Mouse (Mus musculus): ENCODE measurements around the gene Map1s. TPM values are rescaled to one million over a fixed set of nuclear protein-coding genes. Genes with fewer than 3 reads are reported as not detected.

The Map1s gene
- polyA plus RNA-seq, 1 experiment from 2014 or later = 43.3 TPM

DNA sequence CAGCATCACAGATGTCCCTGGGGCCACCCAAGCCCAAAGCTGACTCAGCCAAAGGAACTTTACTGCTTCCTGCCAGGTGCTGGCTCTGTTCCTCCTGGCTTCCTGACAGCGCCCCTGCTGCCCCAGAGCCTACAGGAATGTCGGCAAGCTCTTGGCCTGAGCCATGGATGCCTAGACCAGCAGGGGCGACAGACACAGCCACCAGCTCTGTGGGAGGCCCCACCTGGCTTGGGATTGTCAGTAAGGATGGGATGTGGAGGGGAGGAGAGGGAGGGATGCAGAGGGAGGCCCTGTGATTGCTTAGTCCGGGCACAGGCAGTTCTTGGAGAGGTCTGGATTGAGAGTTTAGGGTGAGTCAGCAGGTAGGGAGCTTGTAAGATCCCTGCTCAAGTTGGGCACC is 25.6 kb upstream of the Map1s start:
- WGBS = 3% methylated on average over 4 of the region's 4 CpGs

DNA sequence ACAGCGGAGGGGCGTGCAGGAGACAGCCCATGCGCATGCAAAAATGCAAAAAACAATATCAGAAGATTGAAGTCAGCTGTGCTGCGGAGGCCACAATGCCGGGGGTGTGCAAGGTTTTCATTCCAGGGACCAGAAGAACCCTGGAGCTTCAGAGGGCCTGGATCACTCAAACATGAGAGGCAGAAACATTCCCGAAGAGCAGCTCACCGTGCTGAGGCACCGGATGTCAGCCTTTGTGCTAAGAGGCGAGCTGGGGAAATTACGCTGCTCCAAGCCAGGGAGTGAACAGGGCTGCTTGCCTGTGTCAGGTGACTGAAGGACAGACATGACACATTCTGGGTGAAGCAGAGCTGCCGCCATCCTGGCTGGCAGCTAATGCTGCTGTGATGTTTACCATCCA is 25.2 kb upstream of the Map1s start:
- H3K9me3 ChIP-seq = no peaks in the 10 kb centered on the region
- no peak overlapping the region for H3K9ac ChIP-seq
- peaks cover 18% of the 10 kb centered on the region for H3K4me1 ChIP-seq
- H3K27ac ChIP-seq = peak overlapping the region; percentile 51
- no peaks in the 10 kb centered on the region for H3K27me3 ChIP-seq
- H3K36me3 ChIP-seq = no peaks in the 10 kb centered on the region
- H3K4me2 ChIP-seq = no peak overlapping the region
- WGBS = 19% methylated on average over 11 of the region's 11 CpGs
- no peak overlapping the region for H3K4me3 ChIP-seq
- ATAC-seq (ENCODE audit: insufficient number of reproducible peaks, low FRiP score, low TSS enrichment, low read depth) = no peak

More for the DNA sequence above, 25.6 kb upstream of the Map1s start:
- H3K4me2 ChIP-seq = no peak overlapping the region
- H3K27me3 ChIP-seq = no peaks in the 10 kb centered on the region
- peak overlapping the region; percentile 51; the same call in 1 of the 2 replicates for H3K27ac ChIP-seq
- no peaks in the 10 kb centered on the region for H3K9me3 ChIP-seq
- ATAC-seq (ENCODE audit: insufficient number of reproducible peaks, low FRiP score, low TSS enrichment, low read depth) = peak; percentile 5; the same call in 1 of the 2 replicates
- no peak overlapping the region for H3K4me3 ChIP-seq
- no peak overlapping the region for H3K9ac ChIP-seq
- peaks cover 18% of the 10 kb centered on the region for H3K4me1 ChIP-seq
- H3K36me3 ChIP-seq = no peaks in the 10 kb centered on the region

DNA sequence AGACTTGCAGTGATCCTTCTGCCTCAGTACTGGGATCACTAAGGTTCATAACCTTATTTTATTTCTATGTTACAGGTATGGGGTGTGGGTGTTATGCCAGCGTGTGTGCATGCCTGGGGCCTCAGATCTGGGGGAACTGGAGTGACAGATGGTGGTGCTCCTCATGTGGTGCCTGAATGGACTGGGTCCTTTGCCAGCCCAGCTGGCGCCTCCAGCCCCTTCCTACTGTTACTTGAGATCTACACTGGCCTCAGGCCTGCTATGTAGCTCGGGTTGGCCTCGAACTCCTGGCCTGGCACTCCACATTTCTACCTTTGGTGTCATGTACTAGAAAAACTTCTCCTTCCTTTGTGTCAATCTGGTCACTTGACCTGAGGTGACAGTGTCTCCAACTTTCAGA is 21.5 kb upstream of the Map1s start:
- Histone ChIP-seq H3K4me3 (no peak overlapping the region), H3K9me3 (no peaks in the 10 kb centered on the region), H3K4me1 (peaks cover 23% of the 10 kb centered on the region), H3K36me3 (no peaks in the 10 kb centered on the region), H3K9ac (no peak overlapping the region), H3K4me2 (no peak overlapping the region), H3K27me3 (0 out of 2 replicates have a peak, but pooled peaks cover 9% of the 10 kb centered on the region), H3K27ac (no peak overlapping the region)
- ATAC-seq (ENCODE audit: insufficient number of reproducible peaks, low FRiP score, low TSS enrichment, low read depth) = no peak
- WGBS = 85% methylated on average over 4 of the region's 4 CpGs

DNA sequence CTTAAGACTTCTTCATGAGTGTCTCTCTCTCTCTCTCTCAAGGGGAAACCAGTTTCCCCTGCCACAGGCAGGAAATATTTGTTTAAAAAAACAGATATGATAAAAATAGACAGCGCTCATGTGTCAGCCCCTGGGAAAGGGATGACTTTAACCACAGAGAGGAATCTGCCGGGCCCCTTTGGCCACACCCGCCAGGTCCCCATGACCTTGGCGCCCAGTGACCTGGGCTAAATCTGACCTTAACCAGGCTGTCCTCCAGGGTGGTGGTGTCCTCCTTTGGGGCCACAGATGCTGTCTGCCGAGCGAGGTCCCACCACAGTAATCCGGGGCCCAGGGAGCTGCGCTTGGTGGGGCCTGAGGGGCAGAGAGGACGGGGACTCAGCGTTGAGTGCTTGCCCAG is 21.0 kb upstream of the Map1s start:
- Histone ChIP-seq H3K9ac (no peak overlapping the region), H3K27me3 (0 out of 2 replicates have a peak, but pooled peaks cover 9% of the 10 kb centered on the region), H3K36me3 (no peaks in the 10 kb centered on the region), H3K4me1 (peaks cover 18% of the 10 kb centered on the region), H3K9me3 (no peaks in the 10 kb centered on the region), H3K27ac (no peak overlapping the region), H3K4me3 (no peak overlapping the region), H3K4me2 (no peak overlapping the region)
- WGBS = 85% methylated on average over 10 of the region's 10 CpGs
- ATAC-seq (ENCODE audit: insufficient number of reproducible peaks, low FRiP score, low TSS enrichment, low read depth) = no peak

DNA sequence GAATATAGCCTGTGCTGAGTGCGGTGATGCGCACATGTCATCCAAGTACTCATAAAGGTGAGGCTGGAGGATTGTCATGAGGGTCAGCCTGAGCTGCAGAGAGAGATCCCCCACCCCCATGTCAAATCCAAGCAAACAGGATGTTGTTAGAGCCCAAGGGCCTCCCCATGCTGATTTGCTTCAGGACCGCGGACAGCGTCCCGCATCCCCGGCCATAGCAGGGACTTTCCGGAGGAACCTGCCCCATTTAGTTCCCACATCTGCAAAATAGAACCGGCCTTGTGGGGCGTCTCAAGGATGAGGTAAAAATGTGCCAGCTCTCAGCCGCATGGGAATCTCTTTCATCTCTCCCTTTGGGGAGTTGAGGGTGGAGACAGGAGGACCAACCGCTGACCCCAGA is 20.1 kb upstream of the Map1s start:
- H3K9ac ChIP-seq = no peak overlapping the region

DNA sequence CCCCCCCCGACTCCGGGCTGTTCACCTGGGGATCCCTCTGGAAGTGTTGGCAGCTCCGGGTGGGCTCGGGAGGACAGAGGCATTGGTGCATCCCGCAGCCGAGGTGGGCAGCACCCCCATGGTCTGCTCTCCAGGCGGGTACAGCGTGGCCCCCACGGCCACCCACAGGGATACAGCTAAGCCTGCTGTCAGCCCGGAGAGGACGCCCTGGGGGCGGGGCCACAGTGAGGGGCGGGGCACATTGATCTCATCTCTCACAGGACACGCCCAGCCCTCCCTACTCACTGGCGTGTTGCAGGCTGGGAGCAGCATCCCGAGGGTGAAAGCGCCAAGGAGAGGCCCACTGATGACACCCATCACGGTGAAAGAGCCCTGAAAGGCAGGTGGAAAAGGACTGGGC is 18.1 kb upstream of the Map1s start:
- no peak overlapping the region for H3K27ac ChIP-seq
- H3K27me3 ChIP-seq = peaks cover 37% of the 10 kb centered on the region
- no peaks in the 10 kb centered on the region for H3K9me3 ChIP-seq
- no peak overlapping the region for H3K4me2 ChIP-seq
- H3K9ac ChIP-seq = no peak overlapping the region
- H3K4me3 ChIP-seq = no peak overlapping the region
- WGBS = 8% methylated on average over 13 of the region's 18 CpGs
- no peaks in the 10 kb centered on the region for H3K36me3 ChIP-seq
- peaks cover 18% of the 10 kb centered on the region for H3K4me1 ChIP-seq
- ATAC-seq (ENCODE audit: insufficient number of reproducible peaks, low FRiP score, low TSS enrichment, low read depth) = no peak

More for the DNA sequence above, 20.1 kb upstream of the Map1s start:
- H3K27ac ChIP-seq = no peak overlapping the region
- WGBS = 13% methylated on average over 12 of the region's 12 CpGs
- H3K4me2 ChIP-seq = no peak overlapping the region
- H3K4me1 ChIP-seq = peaks cover 9% of the 10 kb centered on the region
- H3K9me3 ChIP-seq = no peaks in the 10 kb centered on the region
- H3K27me3 ChIP-seq = peaks cover 16% of the 10 kb centered on the region
- ATAC-seq (ENCODE audit: insufficient number of reproducible peaks, low FRiP score, low TSS enrichment, low read depth) = no peak
- no peaks in the 10 kb centered on the region for H3K36me3 ChIP-seq
- H3K4me3 ChIP-seq = no peak overlapping the region

DNA sequence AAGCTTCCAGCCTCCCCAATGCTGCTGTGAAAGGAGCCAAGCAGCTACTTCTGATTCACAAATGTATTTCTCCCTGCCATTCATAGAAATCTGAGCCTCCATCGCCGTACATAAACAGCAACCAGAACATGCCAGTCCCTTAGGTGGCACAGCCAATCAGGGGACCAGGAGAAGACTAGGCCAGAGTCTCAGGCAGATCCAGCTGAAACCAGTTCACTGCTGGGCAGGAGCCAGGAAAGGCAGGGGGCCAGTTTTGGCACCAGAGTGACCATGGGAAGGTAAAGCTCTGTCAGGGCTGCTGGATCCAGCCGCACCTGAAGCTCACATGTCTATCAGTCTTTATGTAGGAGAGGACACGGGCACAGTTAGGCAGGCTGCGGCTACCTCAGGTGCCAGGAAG is 15.1 kb upstream of the Map1s start:
- peaks cover 24% of the 10 kb centered on the region for H3K36me3 ChIP-seq
- no peak overlapping the region for H3K4me2 ChIP-seq
- ATAC-seq (ENCODE audit: insufficient number of reproducible peaks, low FRiP score, low TSS enrichment, low read depth) = no peak
- WGBS = 90% methylated on average over 5 of the region's 5 CpGs
- H3K27me3 ChIP-seq = peaks cover 59% of the 10 kb centered on the region
- no peak overlapping the region for H3K27ac ChIP-seq
- no peak overlapping the region for H3K9ac ChIP-seq
- no peak overlapping the region for H3K4me3 ChIP-seq
- H3K4me1 ChIP-seq = peaks cover 28% of the 10 kb centered on the region
- no peaks in the 10 kb centered on the region for H3K9me3 ChIP-seq

DNA sequence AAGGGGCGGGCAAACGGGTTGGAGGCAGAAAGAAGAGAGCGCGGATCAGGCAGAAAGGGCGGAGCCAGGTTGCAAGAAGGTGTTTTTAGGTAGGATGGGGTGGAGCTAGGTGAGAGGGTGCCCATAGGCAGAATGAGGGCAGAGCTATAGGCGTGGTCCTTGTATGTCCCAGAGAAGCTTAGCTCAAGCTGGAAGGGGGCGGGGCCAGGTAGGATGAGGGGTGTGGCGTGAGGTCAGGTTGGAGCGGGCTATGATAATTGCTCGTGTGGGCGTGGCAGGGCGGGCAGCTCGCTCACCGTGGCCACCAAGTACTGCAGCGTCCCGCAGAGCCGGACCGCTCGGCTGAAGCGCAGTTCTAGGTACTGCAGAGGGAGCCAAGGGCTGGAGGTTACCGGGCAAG is 14.4 kb upstream of the Map1s start:
- peaks cover 35% of the 10 kb centered on the region for H3K4me1 ChIP-seq
- H3K4me3 ChIP-seq = no peak overlapping the region
- peaks cover 59% of the 10 kb centered on the region for H3K27me3 ChIP-seq
- 7% methylated on average over 21 of the region's 21 CpGs for WGBS
- H3K9me3 ChIP-seq = no peaks in the 10 kb centered on the region
- peak overlapping the region; percentile 24; the same call in 1 of the 2 replicates for H3K4me2 ChIP-seq
- peaks cover 27% of the 10 kb centered on the region for H3K36me3 ChIP-seq
- H3K27ac ChIP-seq = no peak overlapping the region
- H3K9ac ChIP-seq = no peak overlapping the region
- ATAC-seq (ENCODE audit: insufficient number of reproducible peaks, low FRiP score, low TSS enrichment, low read depth) = no peak

DNA sequence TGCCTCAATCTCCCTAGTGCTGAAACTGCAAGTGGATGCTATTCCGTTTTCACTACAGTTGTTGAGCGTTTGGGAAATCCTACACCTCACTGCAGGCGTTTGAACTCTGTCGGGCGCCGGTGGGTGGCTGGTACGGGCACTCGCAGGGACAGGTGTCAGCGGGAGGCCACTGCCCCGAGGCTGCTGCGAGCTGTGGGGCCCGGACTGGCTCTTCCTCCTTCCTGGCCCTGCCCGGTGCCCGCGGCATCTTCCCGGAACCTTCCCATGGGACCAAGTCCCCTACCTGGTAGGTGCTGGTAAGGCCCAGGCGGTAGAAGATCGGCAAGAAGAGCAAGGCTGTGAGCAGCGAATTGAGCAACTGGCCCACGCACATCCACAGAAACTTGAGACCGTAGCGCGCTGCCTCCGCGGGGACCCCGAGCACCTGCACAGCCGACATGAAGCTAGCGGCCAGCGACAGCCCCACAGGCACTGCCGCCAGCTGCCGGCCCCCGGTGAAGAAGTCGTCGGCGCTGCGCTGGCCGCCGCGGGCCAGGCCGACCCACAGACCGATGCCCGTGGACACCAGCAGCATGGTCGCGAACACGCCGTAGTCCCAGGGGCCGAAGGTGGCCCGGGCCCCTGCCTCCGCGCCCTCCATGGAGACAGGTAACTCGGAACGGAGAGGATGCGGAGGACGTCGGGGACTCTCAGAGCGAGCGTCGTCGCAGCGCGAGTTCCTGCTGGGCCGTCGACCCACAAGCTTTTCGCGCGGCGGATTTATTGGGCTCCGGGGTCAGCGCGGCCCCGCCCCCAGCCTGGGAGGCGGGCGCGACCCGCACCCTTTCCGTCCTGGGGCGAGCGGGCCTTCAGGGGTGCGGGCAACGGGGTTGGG is 13.5 kb upstream of the Map1s start, which contains the start of gene Slc5a5:
Slc5a5 (minus strand) TSS at position 736 of the 874 bp plus-strand sequence.
- peaks cover 37% of the 10 kb centered on the region for H3K4me1 ChIP-seq
- H3K9me3 ChIP-seq = no peaks in the 10 kb centered on the region
- no peak for ATAC-seq (ENCODE audit: insufficient number of reproducible peaks, low FRiP score, low TSS enrichment, low read depth)
- 0 out of 2 replicates have a peak within 1 kb of the TSS, but pooled peaks have one; percentile 1 for H3K9ac ChIP-seq
- peaks cover 59% of the 10 kb centered on the region for H3K27me3 ChIP-seq
- peak within 1 kb of the TSS; percentile 48 for H3K4me2 ChIP-seq
- peaks cover 27% of the 10 kb centered on the region for H3K36me3 ChIP-seq
- H3K27ac ChIP-seq = no peak within 1 kb of the TSS
- 3% methylated on average over 80 of the region's 80 CpGs for WGBS
- H3K4me3 ChIP-seq = peak within 1 kb of the TSS; percentile 30

DNA sequence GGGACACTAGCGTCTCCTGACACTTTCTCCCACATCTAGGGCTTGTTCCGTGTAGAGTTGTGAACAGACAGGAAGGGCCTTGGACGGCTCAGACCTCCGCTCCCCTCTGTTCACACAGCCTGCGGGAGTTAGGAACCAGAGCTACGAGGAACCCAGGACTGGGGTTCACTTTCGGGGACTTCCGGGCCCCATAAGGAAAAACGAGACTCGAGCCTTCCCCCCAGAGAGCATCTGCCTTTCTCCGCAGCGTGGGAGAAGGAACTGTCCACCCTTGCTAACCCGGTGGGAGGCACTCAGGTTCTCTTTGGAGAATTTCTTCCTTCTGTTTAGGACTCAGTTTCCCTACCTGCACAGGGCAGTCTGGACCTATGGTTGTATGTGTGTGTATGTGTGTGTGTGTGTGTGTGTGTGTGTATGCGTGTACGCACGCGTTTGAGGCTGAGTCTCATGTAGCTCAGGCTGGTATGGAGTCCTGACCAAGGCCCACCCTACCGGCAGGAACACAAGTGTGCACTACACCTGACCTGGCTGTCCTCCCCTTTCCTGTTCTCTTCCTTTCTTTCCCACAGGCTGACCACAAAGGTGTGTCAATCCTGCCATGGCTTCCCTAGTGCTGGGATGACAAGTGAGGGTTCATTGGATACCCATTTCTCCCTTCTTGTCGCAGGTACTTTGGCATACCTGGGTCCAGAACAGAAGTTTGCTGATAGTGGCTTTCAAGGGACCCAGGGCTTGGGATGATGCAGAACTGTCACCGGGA is 12.7 kb upstream of the Map1s start:
- H3K9ac ChIP-seq = no peak overlapping the region
- H3K36me3 ChIP-seq = peaks cover 27% of the 10 kb centered on the region
- ATAC-seq (ENCODE audit: insufficient number of reproducible peaks, low FRiP score, low TSS enrichment, low read depth) = no peak
- peaks cover 33% of the 10 kb centered on the region for H3K4me1 ChIP-seq
- H3K27ac ChIP-seq = no peak overlapping the region
- WGBS = 22% methylated on average over 20 of the region's 20 CpGs
- no peaks in the 10 kb centered on the region for H3K9me3 ChIP-seq
- peaks cover 59% of the 10 kb centered on the region for H3K27me3 ChIP-seq
- H3K4me3 ChIP-seq = peak overlapping the region; percentile 30
- peak overlapping the region; percentile 48 for H3K4me2 ChIP-seq

DNA sequence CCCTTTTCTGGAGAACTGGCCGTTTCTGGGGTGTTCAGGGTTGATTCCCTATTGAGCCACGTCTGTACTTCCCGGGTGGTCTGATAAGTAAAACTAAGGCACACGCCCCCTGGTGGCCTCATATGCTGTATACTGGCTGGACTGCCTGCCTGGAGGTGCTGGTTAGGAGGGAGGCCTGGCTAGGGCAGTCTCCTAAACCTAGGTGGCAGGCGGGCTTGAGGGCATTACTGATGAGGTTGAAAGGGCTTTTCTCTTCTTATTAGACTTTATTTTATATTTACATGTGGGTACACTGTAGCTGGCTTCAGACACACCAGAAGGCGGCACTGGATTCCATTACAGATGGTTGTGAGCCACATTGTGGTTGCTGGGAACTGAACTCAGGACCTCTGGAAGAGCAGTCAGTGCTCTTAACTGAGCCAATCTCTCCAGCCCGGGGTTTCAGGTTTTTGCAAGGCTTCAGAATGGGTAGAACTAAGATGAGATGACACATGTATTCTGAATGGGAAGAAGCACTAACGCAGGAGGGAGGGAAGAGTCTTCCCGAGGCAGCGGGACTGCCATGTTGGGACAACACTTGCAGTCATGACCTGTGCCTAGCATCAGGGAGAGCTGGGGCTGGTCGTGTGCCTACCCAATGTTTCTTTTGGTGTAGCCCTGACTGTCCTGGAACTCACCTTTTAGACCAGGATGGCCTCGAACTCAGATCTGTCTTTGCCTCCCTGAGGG is 11.9 kb upstream of the Map1s start:
- no peak overlapping the region for H3K4me2 ChIP-seq
- peaks cover 40% of the 10 kb centered on the region for H3K4me1 ChIP-seq
- no peak overlapping the region for H3K4me3 ChIP-seq
- WGBS = 24% methylated on average over 12 of the region's 12 CpGs
- no peak for ATAC-seq (ENCODE audit: insufficient number of reproducible peaks, low FRiP score, low TSS enrichment, low read depth)
- H3K27me3 ChIP-seq = peaks cover 51% of the 10 kb centered on the region
- H3K9me3 ChIP-seq = no peaks in the 10 kb centered on the region
- H3K27ac ChIP-seq = no peak overlapping the region
- no peak overlapping the region for H3K9ac ChIP-seq
- peaks cover 27% of the 10 kb centered on the region for H3K36me3 ChIP-seq
